Mouse (Mus musculus) mouse trophoblast stem cell (cell line): ENCODE measurements around the gene Zfand3.

ENCODE experiments used
- in situ Hi-C, 2 experiments: fragments of 300-500 bp; cut with MseI, MboI; formaldehyde crosslinking; loops; 2 replicates in 1 of 2; 3 replicates in 1 of 2; pipeline ENCODE4 v1.15.1; 2025

Zfand3 gene

DNA sequence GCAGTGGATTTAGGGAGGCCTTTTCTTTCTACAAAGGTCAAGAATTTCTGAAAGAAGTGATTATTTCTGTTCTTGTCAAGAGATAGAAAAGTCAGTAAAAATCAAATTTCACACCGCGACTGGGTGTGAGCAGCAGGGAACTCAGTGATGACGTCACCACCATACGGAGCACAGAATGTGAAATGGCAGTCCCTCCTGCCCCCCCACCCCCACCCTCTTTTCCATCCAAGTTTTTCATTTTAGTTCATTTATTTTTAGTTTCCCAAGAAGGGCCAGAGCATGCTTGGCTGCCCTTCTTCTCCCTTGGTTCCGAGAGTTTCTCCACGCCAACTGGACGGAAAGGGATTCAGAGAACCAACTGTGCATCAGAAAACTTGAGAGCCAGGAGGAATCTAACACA lies 6.8 kb upstream of the Zfand3 start:
- in situ Hi-C loops = no loop called here

DNA sequence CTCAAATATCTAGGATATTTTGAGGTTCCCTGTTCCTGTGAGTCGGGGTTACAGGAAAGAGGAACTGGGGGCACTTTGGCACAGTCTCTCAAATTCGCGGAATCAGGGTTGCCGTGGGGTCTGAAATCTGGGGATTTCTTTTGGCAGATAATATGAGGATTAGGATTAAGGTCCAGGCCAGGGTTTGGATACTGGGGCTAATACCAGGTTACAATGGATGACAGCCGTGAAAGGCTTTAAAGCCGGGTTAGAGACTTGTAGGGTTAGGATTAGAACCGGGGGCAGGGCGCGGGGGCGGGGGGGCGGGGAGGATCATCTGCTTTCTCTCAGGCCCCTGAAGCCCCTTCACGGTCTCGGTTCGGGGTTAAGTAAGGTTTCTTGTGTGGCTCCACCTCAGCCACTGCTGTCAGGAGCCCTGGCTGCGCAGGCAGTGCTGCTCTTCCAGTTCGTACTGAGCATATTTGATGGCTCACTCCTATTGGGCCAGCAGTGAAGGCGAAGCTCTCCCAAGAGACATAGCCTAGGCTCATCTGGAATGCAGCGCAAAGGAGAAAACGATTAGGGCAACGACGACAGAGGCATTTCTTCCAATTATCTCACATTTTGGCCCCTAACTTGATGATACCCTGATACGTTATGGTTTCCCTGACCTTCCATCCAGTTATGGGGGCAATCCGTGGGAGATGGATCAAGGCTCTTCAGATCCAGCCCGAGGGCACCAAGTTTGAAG lies 5.8 kb upstream of the Zfand3 start:
- in situ Hi-C loops = no loop called here

DNA sequence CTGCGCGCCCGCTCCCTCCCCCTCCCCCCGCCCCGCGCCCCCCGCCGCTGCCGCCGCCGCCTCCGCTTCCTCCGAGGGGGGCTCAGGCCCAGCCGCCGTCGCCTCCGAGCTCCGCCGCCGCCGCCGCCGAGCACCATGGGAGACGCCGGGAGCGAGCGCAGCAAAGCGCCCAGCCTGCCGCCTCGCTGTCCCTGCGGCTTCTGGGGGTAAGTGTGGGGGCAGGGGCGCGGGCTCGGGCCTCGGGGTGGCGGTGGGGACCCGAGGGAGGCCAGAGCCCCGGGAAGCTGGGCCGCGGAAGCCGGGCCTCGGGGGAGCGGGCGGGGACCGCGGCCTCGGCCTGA lies 540 bp downstream of the Zfand3 start:
- in situ Hi-C loops = no loop called here

DNA sequence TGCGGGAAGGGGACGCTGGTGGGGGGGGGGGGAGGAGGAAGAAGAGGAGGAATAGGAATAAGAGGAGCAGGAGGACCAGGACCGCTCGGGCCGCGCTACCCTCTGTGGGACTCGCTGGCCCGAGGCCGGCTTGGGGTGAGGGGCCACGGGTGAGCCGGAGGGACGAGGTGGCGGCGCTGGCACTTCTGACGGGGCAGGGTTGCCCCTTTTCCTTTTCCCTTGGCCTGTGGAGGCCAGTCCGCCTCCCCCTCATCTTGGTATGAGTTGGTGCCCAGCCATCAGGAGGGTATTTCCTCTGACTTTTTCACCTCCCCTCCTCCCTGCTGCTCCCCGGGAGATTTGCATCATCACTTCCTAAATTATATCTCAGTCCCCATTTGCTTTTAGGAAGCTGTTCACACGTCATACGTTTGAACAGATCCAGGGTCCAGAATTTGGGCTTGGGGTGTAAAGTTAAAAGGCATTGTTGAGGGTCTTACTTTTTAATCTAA lies 963 bp downstream of the Zfand3 start:
- in situ Hi-C loops = no loop called here

DNA sequence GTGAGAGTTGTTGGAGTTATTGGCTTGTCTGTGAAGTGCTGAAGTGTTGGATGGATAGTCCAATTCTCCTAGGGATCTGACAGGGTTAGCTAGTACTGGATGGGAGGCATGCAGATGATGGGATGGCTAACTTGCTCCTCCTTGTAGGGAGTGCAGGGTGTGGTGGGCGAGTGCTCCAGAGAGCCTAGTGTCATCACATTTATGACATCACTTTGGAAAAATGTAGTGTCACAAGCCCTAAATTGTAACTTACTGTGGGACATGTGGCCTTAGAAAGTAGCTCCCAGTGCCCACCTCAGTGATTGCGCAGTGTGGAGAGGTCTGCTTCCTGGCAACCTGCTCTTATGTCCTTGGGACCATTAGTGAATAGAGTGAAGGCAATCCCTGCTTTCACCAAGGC lies 2.3 kb downstream of the Zfand3 start:
- in situ Hi-C loops = no loop called here

DNA sequence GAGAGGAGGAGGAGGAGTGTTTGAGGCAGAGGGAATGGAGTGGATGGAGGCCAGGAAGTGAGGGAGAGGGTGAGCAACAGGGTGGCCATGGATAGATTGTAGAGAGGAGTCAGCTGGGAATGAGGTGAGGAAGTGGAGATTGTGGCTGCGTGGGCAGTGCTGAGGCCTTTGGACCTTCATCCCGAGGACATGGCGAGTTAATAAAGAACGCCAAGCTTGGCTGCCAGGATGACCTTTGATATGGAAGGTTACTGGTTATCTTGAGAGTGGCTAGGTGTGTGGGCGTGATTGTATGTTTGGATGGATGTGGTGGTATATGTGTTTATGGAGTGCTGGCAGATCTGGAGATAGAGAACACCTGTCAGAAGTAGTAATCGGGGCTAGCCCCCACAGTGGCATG lies 3.4 kb downstream of the Zfand3 start:
- in situ Hi-C loops = no loop called here

DNA sequence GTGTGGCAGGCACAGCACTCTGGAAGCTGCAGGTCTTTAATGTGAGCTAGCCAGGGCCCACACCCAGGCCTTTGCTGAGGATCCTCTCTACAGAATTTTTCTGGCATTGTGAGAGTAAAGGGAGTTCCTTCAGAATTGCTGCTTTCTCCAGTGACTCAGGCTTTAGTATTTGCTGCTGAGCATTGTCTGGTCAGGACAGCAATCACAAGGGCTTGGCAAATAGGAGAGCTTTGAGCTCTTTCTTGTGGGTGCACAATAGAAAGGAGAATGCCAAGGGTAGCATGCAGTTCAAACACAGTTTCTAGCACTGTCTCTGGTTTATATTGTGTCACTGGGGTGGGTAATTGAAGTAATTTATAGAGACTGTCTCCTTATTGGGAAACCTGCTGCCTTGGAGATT lies 3.9 kb downstream of the Zfand3 start:
- in situ Hi-C loops = no loop called here

DNA sequence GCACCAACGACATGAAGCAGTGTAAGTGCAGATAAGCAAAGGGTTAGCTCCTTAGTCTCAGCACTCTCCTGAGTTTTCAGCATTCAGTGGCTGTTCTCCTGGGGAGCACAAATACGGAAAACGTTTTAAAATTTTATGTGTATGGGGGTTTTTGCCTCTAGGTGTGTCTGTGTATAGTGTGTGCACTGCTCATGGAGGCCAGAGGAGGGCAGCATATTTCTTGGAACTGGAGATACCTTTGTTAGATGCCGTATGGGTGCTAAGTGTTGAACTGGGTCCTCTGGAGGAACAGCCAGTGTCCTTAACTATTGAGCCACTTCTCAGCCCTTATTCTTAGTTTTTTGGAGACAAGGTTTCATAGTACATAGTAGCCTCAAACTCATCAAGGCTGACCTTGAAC lies 10.1 kb downstream of the Zfand3 start:
- in situ Hi-C loops = no loop called here

DNA sequence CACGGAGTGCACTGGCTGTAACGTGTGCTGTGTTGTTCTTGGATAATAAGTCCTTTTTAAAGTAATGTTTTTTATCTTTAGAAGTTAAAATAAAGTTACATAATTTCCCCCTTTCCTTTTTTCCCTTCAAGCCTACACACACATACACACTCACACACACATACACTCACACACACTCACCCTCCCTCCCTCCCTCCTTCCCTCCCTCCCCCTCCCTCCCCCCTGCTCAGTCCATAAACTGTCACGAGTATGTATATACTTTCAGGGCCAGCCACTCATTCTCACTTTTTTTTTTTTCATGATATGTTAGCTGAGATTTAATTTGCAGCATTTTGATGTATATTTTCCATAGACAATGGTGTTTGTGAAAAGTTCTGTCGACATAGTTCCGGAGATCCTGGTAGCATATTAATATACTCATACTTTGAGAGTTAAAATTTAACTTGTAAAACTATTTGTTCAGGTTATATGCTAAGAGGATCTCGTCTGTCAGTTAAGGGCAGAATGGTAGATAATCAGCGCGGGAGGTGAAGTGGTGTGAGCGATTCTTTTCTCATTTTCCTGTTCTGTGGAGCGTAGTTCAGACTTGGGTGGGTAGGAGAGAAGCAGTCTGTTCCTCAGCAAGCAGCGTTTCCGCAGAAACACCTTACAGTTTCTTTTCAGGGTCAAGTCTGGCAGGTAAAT lies 14.5 kb downstream of the Zfand3 start:
- in situ Hi-C loops = no loop called here

DNA sequence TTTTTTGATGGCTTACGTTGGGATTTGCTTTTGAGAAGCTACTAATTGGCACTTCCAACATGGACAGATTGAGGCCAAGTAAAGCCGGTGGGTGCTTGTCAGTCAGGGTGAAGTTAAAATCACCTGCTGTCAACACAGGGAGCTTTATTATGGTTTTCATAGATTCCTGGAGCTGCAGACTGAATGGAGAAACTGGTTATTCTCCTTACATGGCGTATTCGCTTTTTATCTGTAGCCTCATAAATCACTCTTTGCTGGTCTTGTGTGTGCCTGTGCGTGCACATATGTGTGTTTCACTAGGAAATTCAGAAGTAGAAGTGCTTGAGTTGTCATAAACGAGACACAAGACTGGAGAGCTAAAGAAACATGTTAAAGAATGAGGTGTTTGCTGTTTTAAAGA lies 15.4 kb downstream of the Zfand3 start:
- in situ Hi-C loops = no loop called here

DNA sequence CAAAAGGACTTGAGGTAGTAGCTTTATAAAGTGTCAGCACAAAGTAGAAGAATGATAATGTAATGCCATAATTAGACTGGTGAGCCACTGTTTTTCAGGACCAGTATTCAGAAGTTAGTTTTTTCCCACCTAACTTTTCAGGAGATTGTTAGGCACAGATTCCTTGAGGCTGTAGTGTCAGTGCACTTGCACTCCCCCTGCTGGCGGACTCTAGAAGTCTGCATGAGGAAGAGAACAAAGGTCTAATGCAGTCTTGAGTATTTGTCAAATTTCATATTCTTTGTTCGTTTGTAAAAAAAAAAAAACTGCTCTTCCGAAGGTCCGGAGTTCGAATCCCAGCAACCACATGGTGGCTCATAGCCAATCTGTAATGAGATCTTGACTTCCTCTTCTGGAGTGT lies 20.1 kb downstream of the Zfand3 start:
- in situ Hi-C loops = no loop called here

DNA sequence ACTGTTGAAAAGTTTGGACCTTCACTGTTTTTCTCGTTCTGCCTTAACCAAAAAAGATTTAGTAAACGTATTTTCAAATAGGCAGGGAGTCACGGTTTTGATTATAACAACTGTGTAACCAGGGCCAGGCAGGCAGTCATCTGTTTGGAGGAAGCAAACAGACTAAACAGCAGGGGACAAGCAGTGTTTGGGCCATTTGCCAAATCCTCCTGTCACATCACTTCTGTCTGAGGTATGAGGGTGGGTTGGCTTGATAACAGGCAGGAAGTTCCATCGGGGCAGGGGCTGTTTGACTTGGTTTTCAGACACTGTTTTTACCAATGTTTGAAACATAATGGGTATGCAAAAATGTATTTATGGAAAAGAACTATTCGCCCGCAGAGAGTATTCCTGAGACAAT lies 22.1 kb downstream of the Zfand3 start:
- in situ Hi-C loops = no loop called here

DNA sequence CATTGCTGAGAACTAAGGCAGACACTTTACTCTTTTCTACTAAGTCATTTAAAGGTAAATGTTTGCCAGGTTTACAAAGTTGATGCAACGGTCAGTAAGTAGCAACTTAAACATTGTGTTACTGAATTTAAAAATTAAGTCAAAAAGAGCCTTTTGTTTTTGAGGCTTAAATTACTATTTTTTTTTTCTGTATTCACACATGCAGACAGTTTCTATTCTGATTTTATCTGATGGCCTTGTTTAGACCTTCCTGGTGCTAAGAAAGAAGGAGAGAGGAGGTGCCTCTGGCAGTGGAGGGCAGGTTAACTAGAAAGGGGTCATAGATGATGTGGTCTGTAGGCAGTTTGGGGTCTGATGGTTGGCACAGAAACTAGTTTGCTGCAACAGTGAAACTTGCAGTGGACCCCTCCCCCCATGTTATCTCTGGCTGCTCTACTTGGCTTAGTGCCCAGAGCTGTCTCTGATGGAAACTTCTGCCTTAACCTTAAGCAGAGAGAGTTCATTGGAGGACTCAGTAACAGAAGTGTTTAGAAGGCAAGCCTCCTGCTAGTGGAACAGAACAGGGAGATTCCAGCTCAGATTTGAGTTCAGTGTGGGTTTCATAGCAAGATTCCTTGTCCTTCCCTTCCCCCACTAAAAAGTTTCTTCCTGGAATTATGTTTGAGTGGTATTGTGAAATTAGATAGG lies 23.0 kb downstream of the Zfand3 start:
- in situ Hi-C loops = no loop called here

DNA sequence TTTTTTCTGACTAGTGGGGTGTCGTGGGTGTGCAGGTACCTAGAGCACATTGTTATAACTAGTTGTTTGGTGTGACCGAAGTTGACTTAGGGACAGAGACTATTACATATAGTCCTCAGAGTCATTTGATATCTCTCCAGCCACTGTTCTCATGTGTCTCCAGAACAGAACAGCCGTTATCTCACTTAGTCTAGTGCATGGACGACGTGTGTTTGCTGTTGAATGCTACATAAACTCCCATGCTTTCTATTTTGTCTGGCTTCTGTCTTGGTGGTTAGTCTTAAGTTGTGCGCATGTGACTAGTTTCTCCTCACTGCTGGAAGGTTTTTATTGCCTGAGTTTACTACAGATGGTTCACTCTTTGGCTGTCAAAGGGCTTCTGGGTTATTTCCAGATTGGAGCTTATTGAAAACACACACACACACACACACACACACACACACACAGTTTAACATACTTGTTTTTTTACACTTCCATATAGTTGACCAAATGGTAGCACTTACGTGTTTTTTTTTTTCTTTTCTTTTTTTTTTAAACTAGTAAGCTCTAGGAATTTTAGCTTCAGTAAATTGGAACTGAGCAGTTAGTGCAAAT lies 25.2 kb downstream of the Zfand3 start:
- in situ Hi-C loops = no loop called here

DNA sequence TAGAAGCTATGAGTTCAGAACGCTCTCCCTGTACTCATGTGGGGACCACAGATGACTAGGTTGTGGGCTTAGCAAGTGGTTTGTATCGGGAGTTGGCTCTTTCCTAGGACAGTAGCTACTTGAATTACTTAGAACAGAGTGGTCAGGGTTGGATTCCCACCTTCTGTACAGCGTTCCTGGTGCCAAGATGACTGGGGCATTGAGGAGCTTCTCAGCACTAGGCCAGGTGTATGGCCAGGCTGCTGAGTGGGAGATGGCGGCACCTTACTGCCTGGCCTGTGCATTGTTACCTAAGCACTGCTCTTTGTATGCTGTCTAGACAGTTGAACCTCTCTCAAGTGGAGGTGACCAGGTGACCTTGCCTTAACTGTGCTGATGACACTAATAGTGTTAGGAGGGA lies 28.3 kb downstream of the Zfand3 start:
- in situ Hi-C loops = no loop called here

DNA sequence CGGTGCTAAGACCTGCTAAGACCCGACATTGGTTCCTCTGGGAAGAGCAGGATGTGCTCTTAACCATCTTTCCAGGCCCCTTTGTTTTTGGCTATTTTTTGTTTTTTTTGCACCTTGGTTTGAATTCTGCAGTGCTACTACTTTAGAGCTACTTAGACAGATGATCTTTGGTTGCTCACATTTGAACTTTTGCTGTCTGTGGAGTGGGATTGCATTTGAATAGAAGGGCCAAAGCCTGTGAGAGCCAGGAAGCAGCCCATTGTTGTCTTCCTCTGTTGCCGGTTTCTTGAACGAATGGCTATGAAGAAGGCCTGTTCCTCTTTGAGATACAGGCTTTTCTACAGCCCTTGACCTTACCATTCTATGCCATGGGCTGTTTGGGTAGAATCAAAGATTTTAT lies 29.5 kb downstream of the Zfand3 start:
- in situ Hi-C loops = no loop called here

DNA sequence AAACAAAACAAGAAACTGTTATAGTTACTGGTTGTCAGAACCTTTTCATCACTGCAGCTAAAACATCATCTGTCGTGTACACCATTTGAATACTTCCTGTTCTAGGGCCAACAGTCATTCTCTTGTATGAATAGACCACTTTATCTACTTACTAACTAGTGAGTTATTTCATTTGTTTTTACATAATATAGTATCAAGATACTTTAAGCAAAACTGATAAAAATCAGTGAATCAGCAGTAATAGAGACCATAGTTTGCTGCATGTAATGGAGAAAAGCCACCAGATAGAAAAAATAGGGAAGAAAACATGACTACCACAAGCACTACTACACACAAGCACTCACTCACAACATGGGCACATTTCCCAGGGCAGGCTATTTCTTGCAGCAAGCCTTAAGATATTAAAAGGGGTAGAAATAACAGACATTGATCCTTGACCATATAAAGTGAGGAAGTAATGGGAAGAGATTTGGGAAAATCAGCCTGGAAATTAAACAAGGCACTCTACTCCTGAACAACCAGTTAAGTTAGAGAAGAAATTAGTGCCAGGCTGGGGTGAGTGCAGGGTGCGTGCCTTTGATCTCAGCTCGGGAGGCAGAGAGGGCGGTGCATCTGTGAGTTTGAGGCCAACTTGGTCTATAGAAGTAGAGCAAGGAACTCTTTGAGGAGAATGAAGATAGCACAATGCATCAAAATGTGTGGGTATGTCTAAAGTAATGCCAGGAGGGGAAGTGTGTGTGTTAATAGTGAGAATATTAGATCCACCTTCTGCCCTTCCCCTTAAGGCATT lies 30.9 kb downstream of the Zfand3 start:
- in situ Hi-C loops = no loop called here

DNA sequence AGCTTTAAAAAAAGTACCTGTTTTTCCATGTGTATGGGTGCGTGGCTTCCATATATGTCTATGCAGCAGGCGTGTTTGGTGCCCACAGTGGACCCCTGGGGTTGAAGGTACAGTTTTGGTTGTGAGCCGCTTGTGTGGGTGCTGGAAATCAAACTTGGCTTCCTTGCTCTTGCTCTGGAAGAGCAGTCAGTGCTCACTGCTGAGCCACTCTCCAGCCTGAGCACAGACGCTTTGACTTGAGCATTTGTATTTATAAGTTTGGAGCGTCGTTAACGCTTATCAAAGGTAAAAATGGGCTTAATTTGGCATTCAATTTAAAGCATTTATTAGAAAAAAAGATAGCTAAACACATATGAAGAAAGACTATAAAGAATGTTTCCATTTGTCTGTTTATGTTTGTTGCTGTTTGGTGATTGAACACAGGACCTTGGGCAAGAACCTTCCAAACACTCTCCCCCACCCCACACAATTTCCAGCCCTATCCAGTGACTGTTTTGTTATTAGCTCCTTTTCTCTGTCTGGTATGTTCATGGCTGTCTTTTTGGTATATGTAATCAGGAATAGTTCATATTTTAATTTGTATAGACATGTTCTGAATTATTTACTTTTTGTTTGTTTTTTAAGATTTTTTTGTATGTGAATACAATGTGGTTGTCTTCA lies 38.8 kb downstream of the Zfand3 start:
- in situ Hi-C loops = no loop called here

DNA sequence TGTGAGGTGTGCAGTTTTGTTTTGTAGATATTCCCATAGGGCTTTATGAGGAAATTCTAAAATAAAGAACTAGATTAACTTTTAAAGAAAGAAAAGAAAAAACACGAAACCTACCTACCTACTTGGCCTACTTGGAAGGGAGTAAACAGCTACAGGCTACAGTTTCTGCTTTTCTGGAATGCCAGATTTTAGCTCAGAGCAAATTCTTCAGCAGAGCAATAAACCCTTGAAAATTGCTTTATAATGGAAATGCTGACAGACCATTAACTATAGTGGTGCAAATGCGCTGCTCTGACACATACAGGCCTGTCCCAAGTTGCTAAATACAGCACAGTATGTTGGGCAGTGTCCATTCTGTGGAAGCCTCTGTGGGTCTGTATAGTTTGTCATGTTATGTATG lies 40.6 kb downstream of the Zfand3 start:
- in situ Hi-C loops = no loop called here

DNA sequence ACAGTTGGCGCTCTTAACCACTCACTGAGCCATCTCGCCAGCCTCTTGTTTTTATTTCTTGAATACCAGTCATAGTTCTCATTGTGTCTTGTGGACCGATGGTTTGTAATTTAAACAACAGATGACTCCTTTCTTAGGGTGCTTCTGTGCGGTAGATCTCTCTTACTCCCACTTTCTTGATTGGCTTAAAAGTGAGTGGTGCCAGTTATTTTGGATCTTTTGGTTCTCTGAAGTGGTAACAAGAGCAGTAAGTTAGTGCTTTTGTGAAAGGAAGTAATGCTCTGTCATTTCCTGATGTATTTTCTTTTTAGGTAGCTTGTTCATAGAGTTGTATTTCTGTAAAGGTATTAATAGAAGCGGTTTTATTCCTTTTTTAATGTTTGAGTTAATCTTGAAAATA lies 42.1 kb downstream of the Zfand3 start:
- in situ Hi-C loops = no loop called here
